Mouse (Mus musculus) left cerebral cortex, adult 9 months (tissue): ENCODE measurements around the gene Babam2.

Source experiments
- DNase-seq, 2 experiments: peaks; one replicate each; pipeline ENCODE4 v3.0.0; 2022; ENCODE audit warnings: low spot score in 2 of 2

Gene Babam2

GRCm38 (mm10) chr5:32127226-32127625 lies 429.7 kb downstream of the Babam2 start:
- no peak for DNase-seq

GRCm38 (mm10) chr5:32127927-32128326 lies 430.4 kb downstream of the Babam2 start:
- DNase-seq: no peak

- DNase-seq: peak; percentile 16 to 56
Measured at GRCm38 (mm10) chr5:32132971-32133501, 435.6 kb downstream of the Babam2 start.

DNA sequence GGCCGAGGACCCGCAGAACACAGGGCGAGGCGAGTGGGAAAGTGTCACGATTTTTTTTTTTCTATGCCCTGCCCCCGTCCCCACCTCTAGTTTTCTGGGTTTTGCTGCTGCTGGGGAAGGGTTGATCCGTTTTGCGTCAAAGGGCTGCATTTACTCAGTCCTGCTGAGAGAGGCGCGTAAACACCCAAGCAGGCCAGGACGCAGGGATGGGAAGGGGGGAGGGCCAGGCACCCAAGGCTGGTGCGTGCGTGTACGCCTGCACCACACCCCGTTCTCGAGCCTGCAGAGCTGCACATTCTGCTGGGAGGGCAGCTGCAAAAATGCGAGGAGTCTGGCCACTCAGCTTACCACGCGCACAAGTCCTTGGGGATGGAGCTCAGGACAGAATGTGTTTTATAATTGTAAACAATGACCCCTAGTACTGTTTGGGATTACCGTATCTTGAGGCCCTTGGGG lies 436.1 kb downstream of the Babam2 start:
- DNase-seq: peak; percentile 47 to 78

- peak in 1 of 2 experiments; percentile 32 for DNase-seq
Measured at GRCm38 (mm10) chr5:32134051-32134732, 436.7 kb downstream of the Babam2 start.
